Mouse (Mus musculus) lung, adult 2 months (tissue): Measurements from ENCODE around the gene Sfmbt1.

Source experiments
- CTCF ChIP-seq: fragments of 200-500 bp; IDR thresholded peaks from 2 replicates; pipeline ENCODE4 v1.5.1; 2011; ENCODE audit warnings: mild to moderate bottlenecking, low read length, control low read depth; ENCODE audit not compliant: insufficient read depth
- POLR2A ChIP-seq: fragments of 200-500 bp; IDR thresholded peaks from 2 replicates; pipeline ENCODE4 v1.6.1; 2011; ENCODE audit warnings: low read depth, mild to moderate bottlenecking, control low read depth, low read length, borderline replicate concordance; ENCODE audit errors: extremely low read depth

DNA sequence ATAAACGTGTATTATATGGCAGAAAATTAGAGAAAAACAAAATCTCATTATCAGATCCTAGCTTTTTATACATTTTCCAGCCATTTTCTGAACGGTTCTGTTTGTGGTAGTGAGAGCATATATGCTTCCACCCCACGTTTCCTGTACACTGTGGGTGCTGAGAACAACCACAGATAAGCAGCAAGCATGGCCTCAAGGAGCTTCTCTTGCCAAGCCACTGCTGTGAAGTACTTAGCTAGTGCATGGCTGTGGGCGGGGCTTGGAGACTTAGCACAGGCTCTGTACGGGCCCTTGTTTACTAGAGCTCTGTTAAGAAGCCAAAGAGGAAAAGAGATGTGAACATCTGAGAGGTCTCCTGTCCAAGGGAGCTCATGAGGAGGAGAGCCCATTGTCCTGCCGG lies 39.7 kb upstream of the Sfmbt1 start:
- TF ChIP-seq CTCF (no peak), POLR2A (no peak)
